Mouse (Mus musculus) skeletal muscle tissue, postnatal 0 days (tissue): ENCODE results near the gene Trpm8. TPM values are rescaled to one million over a fixed set of nuclear protein-coding genes. Genes with fewer than 3 reads are reported as not detected.

Source experiments
- polyA plus RNA-seq: library from polyadenylated mRNA; unstranded; fragments of >200 nt; fragmentation: Nextera tagmentation; extraction: Ambion mirVana; gene quantifications from 2 replicates; pipeline ENCODE4 v1.2.1, GENCODE M21; 2015

Gene Trpm8
- polyA plus RNA-seq: not detected in 2 replicates

DNA sequence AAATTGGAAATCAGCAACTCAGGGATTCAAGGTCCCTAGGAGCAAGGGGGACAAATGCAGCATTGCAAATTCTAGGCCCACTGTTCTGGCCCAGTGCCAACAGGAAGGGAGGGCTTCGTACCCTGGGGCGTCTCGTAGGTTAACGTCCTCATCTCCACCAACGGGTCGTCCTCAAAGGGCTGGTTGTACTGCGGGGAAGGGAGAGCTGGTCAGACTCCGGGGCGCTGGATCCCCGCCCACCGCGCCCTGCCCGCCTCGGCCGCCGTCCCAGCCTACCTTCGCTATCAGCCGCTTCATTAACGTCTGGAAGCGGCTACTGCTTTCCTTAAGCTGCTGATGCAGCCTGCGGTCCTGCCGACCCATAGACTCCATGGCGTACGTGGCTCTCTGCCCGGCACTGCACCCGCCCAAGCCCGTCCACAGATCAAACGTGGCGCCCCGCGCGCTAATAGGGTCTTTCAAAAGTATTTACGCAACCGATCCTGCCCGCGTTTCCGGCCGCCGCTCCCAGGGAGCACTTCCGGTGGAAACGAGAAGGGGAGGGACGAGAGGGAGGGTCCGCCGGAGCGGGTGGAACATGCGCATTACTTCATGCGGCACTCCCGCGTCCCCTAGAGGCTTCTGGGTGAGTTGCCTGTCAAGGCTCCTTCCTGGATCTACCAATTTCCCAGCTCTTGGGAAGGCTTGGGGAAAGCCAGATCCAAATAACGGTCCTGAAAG is at the start of gene Trpm8, which contains the start of gene Hjurp:
TSS of gene Trpm8 (plus strand) at position 564 of the 720 bp plus-strand sequence.
TSS of gene Hjurp (minus strand) at position 536 of the 720 bp plus-strand sequence.

DNA sequence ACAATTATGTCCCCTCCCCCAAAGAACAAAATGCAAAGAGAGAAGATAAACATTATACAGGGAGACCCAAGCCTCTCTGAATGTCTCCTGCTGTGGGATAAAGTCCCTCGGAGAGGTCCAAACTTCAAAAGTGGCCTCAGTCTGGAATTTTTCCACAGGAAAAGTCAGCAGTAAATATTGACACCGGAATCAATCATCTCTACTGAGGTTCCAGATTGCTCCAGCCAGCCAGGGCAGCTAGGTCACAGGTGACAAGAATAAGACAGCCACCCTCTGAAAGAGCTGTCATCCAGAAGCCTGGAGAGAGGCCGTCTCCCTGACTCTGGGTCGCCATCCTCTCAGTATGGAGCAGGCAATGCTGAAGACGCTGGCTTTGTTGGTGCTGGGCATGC is 129.3 kb downstream of the Trpm8 start, which contains the start of gene Spp2:
TSS of gene Spp2 (plus strand) at position 155 of the 392 bp plus-strand sequence.

Other genes with a start within 250 kb of the Trpm8 start
- not detected in 2 replicates for gene Ugt1a10, start 222.3 kb upstream of the Trpm8 start, polyA plus RNA-seq
- gene Ugt1a9, start 206.9 kb upstream of the Trpm8 start, polyA plus RNA-seq: not detected in 2 replicates
- not detected in 2 replicates for gene Ugt1a8, start 189.8 kb upstream of the Trpm8 start, polyA plus RNA-seq
- gene Ugt1a7c, start 182.6 kb upstream of the Trpm8 start, polyA plus RNA-seq: 3.1 and 6.4 TPM in 2 replicates
- 0.21 and 1.00 TPM in 2 replicates for gene Ugt1a6b, start 174.4 kb upstream of the Trpm8 start, polyA plus RNA-seq
- 2.5 and 7.9 TPM in 2 replicates for gene Ugt1a6a, start 142.9 kb upstream of the Trpm8 start, polyA plus RNA-seq
- gene Ugt1a5, start 111.6 kb upstream of the Trpm8 start, polyA plus RNA-seq: not detected in 2 replicates
- not detected in 2 replicates for gene Ugt1a2, start 77.1 kb upstream of the Trpm8 start, polyA plus RNA-seq
- 6.9 and 9.5 TPM in 2 replicates for gene Dnajb3, start 71.9 kb upstream of the Trpm8 start, polyA plus RNA-seq
- gene Ugt1a1, start 65.7 kb upstream of the Trpm8 start, polyA plus RNA-seq: 1.1 TPM in 1 of 2 replicates, not detected in the other
- 0.74 and 0.99 TPM in 2 replicates for gene Mroh2a, start 50.7 kb upstream of the Trpm8 start, polyA plus RNA-seq
- 34.1 and 39.7 TPM in 2 replicates for gene Hjurp, start within 50 bp of the Trpm8 start, polyA plus RNA-seq
- gene Spp2, start 129.3 kb downstream of the Trpm8 start, polyA plus RNA-seq: 0.15 TPM in 1 of 2 replicates, not detected in the other
- not detected in 2 replicates for gene Glrp1, start 232.4 kb downstream of the Trpm8 start, polyA plus RNA-seq